13 mouse cellular contexts compared by ENCODE assay signal in genomic region chr15:77913054-77913453, GRCm38 (mm10). TPM values are rescaled to one million over a fixed set of nuclear protein-coding genes. Genes with fewer than 3 reads are reported as not detected.
DNase-seq lines count a peak whose midpoint lies in the region; ATAC-seq lines count a peak whose summit lies in the region.
"Had no signal": no experiment of that assay in that cellular context is flagged by ENCODE, and none has a peak within 500 bp of the region (broad histone marks: within the 10 kb centered on the region; RNA-seq: fewer than 3 reads in every experiment).

No protein-coding gene starts in this region.

- peak; percentile 37 for DNase-seq in adrenal gland, postnatal 10 days
- no peak for DNase-seq in adrenal gland, postnatal 36 days
- no peak for DNase-seq in hindbrain, embryonic 11.5 days (ENCODE audit: low spot score)
- no peak for DNase-seq in lung, postnatal 10 days
- no peak for DNase-seq in left cerebral cortex, adult 11 months (ENCODE audit: low spot score)
- DNase-seq: heart, postnatal 36 days; retina, postnatal 1 day; spleen, adult 18-20 months had no signal

- H3K4me1 ChIP-seq in hindbrain, embryonic 12.5 days = no peaks in the 10 kb centered on the region
- no peaks in the 10 kb centered on the region for H3K4me1 ChIP-seq in hindbrain, embryonic 11.5 days (replicated peaks; ENCODE audit: control insufficient read depth, insufficient read depth, low read length)
- peaks cover 24% of the 10 kb centered on the region for H3K4me1 ChIP-seq in lung, embryonic 15.5 days
- H3K4me1 ChIP-seq in liver, embryonic 15.5 days (replicated peaks) = peaks cover 20% of the 10 kb centered on the region
- H3K4me1 ChIP-seq: embryonic facial prominence, embryonic 13.5 days had no signal

- no peaks in the 10 kb centered on the region for H3K9me3 ChIP-seq in hindbrain, embryonic 12.5 days (replicated peaks)
- H3K9me3 ChIP-seq in hindbrain, embryonic 11.5 days (ENCODE audit: control insufficient read depth, low read length) = no peaks in the 10 kb centered on the region
- no peaks in the 10 kb centered on the region for H3K9me3 ChIP-seq in lung, embryonic 15.5 days
- H3K9me3 ChIP-seq in liver, embryonic 15.5 days (replicated peaks) = no peaks in the 10 kb centered on the region
- H3K9me3 ChIP-seq: embryonic facial prominence, embryonic 13.5 days had no signal

- H3K9ac ChIP-seq in hindbrain, embryonic 12.5 days = no peak overlapping the region
- no peak overlapping the region for H3K9ac ChIP-seq in hindbrain, embryonic 11.5 days (ENCODE audit: low read depth, low read length)
- H3K9ac ChIP-seq in lung, embryonic 15.5 days = no peak overlapping the region
- no peak overlapping the region for H3K9ac ChIP-seq in liver, embryonic 15.5 days
- H3K9ac ChIP-seq: embryonic facial prominence, embryonic 13.5 days; liver, embryonic 14.5 days had no signal

- peaks cover 33% of the 10 kb centered on the region for H3K36me3 ChIP-seq in hindbrain, embryonic 12.5 days
- H3K36me3 ChIP-seq in hindbrain, embryonic 11.5 days (ENCODE audit: control insufficient read depth, insufficient read depth, low read length) = 0 out of 2 replicates have a peak, but pooled peaks cover 3% of the 10 kb centered on the region
- H3K36me3 ChIP-seq in lung, embryonic 15.5 days = peaks cover 12% of the 10 kb centered on the region; the same call in 1 of the 2 replicates
- peaks cover 40% of the 10 kb centered on the region for H3K36me3 ChIP-seq in liver, embryonic 15.5 days (replicated peaks)

- H3K4me2 ChIP-seq in hindbrain, embryonic 12.5 days (replicated peaks) = no peak overlapping the region
- no peak overlapping the region for H3K4me2 ChIP-seq in hindbrain, embryonic 11.5 days (replicated peaks; ENCODE audit: low read depth, low read length)
- H3K4me2 ChIP-seq in lung, embryonic 15.5 days = no peak overlapping the region
- H3K4me2 ChIP-seq in liver, embryonic 15.5 days = no peak overlapping the region
- H3K4me2 ChIP-seq: embryonic facial prominence, embryonic 13.5 days had no signal

- H3K27me3 ChIP-seq in hindbrain, embryonic 12.5 days = no peaks in the 10 kb centered on the region
- no peaks in the 10 kb centered on the region for H3K27me3 ChIP-seq in hindbrain, embryonic 11.5 days (ENCODE audit: control insufficient read depth, insufficient read depth, low read length)
- no peaks in the 10 kb centered on the region for H3K27me3 ChIP-seq in lung, embryonic 15.5 days
- no peaks in the 10 kb centered on the region for H3K27me3 ChIP-seq in liver, embryonic 15.5 days
- H3K27me3 ChIP-seq: embryonic facial prominence, embryonic 13.5 days had no signal

- no peak overlapping the region for H3K4me3 ChIP-seq in hindbrain, embryonic 12.5 days
- H3K4me3 ChIP-seq in hindbrain, embryonic 11.5 days (ENCODE audit: low read depth, low read length) = no peak overlapping the region
- H3K4me3 ChIP-seq in lung, embryonic 15.5 days = no peak overlapping the region
- no peak overlapping the region for H3K4me3 ChIP-seq in liver, embryonic 15.5 days (replicated peaks)
- H3K4me3 ChIP-seq: embryonic facial prominence, embryonic 13.5 days had no signal

- no peak for ATAC-seq in hindbrain, embryonic 12.5 days (ENCODE audit: low FRiP score)
- ATAC-seq in hindbrain, embryonic 11.5 days (ENCODE audit: low FRiP score) = no peak
- ATAC-seq in lung, embryonic 15.5 days (ENCODE audit: borderline replicate concordance, extremely low read depth, low FRiP score, low TSS enrichment) = no peak
- no peak for ATAC-seq in liver, embryonic 15.5 days (ENCODE audit: insufficient read depth)

- 0 out of 2 replicates have a peak overlapping the region, but pooled peaks have one; percentile 17 for H3K27ac ChIP-seq in hindbrain, embryonic 12.5 days
- no peak overlapping the region for H3K27ac ChIP-seq in hindbrain, embryonic 11.5 days (ENCODE audit: low read depth, low read length)
- H3K27ac ChIP-seq in lung, embryonic 15.5 days = 0 out of 2 replicates have a peak overlapping the region, but pooled peaks have one; percentile 8
- peak overlapping the region; percentile 52; the same call in 1 of the 2 replicates for H3K27ac ChIP-seq in liver, embryonic 15.5 days (replicated peaks)
- H3K27ac ChIP-seq: embryonic facial prominence, embryonic 13.5 days; liver, embryonic 14.5 days had no signal

- WGBS in hindbrain, embryonic 12.5 days = 86% methylated on average over 8 of the region's 8 CpGs
- 91% methylated on average over 8 of the region's 8 CpGs for WGBS in hindbrain, embryonic 11.5 days
- WGBS in lung, embryonic 15.5 days = 75% methylated on average over 8 of the region's 8 CpGs
- WGBS in liver, embryonic 15.5 days (ENCODE audit: insufficient replicate concordance) = 73% methylated on average over 8 of the region's 8 CpGs

RNA-seq across cellular contexts. Expression of gene Txn2, which starts 15.8 kb away (rescaled TPM):
- 100 to 1,000 TPM; 321 to 368 TPM for total RNA-seq in adrenal gland, postnatal 10 days (2021)
- 100 to 1,000 TPM; 563 to 586 TPM for total RNA-seq in adrenal gland, postnatal 36 days (2021)
- polyA plus RNA-seq in hindbrain, embryonic 12.5 days (2016; fragmentation: Nextera tagmentation; extraction: Ambion mirVana) = 191 and 206 TPM in 2 replicates
- polyA plus RNA-seq in hindbrain, embryonic 11.5 days (2014; fragmentation: Nextera tagmentation; extraction: Ambion mirVana) = 251 and 253 TPM in 2 replicates
- 207 and 211 TPM in 2 replicates for polyA plus RNA-seq in lung, embryonic 15.5 days (2015; fragmentation: Nextera tagmentation; extraction: Ambion mirVana)
- polyA plus RNA-seq in liver, embryonic 15.5 days (2015; fragmentation: Nextera tagmentation; extraction: Ambion mirVana) = 185 and 208 TPM in 2 replicates

RNA-seq across cellular contexts. Expression of gene Foxred2, which starts 43.5 kb away (rescaled TPM):
- total RNA-seq in adrenal gland, postnatal 10 days (2021) = 1 to 10 TPM; 2.7 TPM
- 1 to 10 TPM; 2.7 TPM for total RNA-seq in adrenal gland, postnatal 36 days (2021)
- polyA plus RNA-seq in hindbrain, embryonic 12.5 days (2016; fragmentation: Nextera tagmentation; extraction: Ambion mirVana) = 4.9 and 5.6 TPM in 2 replicates
- polyA plus RNA-seq in hindbrain, embryonic 11.5 days (2014; fragmentation: Nextera tagmentation; extraction: Ambion mirVana) = 4.4 and 4.6 TPM in 2 replicates
- 3.8 TPM in 2 replicates for polyA plus RNA-seq in lung, embryonic 15.5 days (2015; fragmentation: Nextera tagmentation; extraction: Ambion mirVana)
- 1.1 and 1.4 TPM in 2 replicates for polyA plus RNA-seq in liver, embryonic 15.5 days (2015; fragmentation: Nextera tagmentation; extraction: Ambion mirVana)

RNA-seq across cellular contexts. Expression of gene Eif3d, which starts 57.6 kb away (rescaled TPM):
- 100 to 1,000 TPM; 147 to 154 TPM for total RNA-seq in adrenal gland, postnatal 10 days (2021)
- 100 to 1,000 TPM; 151 to 167 TPM for total RNA-seq in adrenal gland, postnatal 36 days (2021)
- 194 and 202 TPM in 2 replicates for polyA plus RNA-seq in hindbrain, embryonic 12.5 days (2016; fragmentation: Nextera tagmentation; extraction: Ambion mirVana)
- 246 and 250 TPM in 2 replicates for polyA plus RNA-seq in hindbrain, embryonic 11.5 days (2014; fragmentation: Nextera tagmentation; extraction: Ambion mirVana)
- 178 and 187 TPM in 2 replicates for polyA plus RNA-seq in lung, embryonic 15.5 days (2015; fragmentation: Nextera tagmentation; extraction: Ambion mirVana)
- 139 and 142 TPM in 2 replicates for polyA plus RNA-seq in liver, embryonic 15.5 days (2015; fragmentation: Nextera tagmentation; extraction: Ambion mirVana)
